Mouse (Mus musculus): ENCODE measurements at regions not wholly inside any gene's neighbourhood (a gene's known extent, or its start where the extent isn't known, plus 50 kb on each side); places are given as distances from the start of the nearest gene placed in this dataset.

DNA sequence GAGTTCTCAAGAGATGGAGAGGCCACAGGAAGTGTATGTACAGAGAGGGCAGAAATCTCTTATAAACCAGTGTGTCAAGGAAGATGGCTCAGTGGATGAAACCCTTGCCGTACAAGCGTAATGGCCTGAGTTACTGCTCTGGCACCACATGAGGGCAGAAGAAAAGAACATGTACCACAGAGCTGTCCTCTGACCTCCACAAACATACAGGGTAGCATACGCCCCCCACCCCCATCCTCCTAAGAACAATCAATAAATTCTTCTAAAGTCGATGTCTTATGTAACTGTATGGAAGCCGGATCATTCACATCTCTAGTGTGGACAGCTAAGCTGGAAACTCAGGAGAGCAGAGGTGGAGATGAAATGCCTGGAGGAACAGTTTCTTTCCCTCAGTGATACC, 227.9 kb upstream of the Gpc5 start:
- Histone ChIP-seq H3K36me3 (ENCODE audit: control insufficient read depth, insufficient read depth, low read length) (no peaks in the 10 kb centered on the region), H3K4me3 (ENCODE audit: control insufficient read depth, insufficient read depth, low read length) (no peak overlapping the region), H3K27me3 (ENCODE audit: control insufficient read depth, insufficient read depth, low read length) (no peaks in the 10 kb centered on the region), H3K4me1 (replicated peaks; ENCODE audit: control insufficient read depth, insufficient read depth, low read length) (no peaks in the 10 kb centered on the region), H3K27ac (ENCODE audit: control insufficient read depth, insufficient read depth, low read length) (no peak overlapping the region)
- WGBS: over 99% methylated on average over 5 of the region's 5 CpGs
- no peak for DNase-seq
- TF ChIP-seq POLR2A (IDR thresholded peaks at IDR 0.05; ENCODE audit: control insufficient read depth, extremely low read depth, insufficient read depth, low read length, poor library complexity) (no peak), CTCF (IDR thresholded peaks at IDR 0.05; ENCODE audit: borderline replicate concordance, control insufficient read depth, extremely low read depth, insufficient read depth, low read length, poor library complexity) (no peak)

DNA sequence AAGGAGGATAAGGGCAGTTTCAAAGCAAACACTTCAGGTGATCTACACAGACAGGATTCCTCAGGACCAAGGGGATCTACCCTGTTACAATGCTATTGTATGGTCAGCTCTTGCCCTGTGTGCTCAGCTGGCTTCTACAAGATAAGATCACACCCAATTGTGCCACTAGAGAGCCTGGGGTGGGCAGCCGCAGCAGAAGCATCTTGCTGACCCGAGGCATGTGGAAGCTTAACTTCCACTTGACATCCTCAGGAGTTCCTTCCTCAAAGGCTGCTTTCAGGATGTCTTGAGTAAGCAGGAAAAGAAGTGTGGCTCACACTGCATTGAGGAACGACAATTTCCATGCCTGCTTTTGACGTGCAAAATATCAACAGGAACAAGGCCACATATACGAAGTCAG, 222.8 kb upstream of the Gpc5 start:
- 27% methylated on average over 5 of the region's 5 CpGs for WGBS
- Histone ChIP-seq H3K4me1 (replicated peaks; ENCODE audit: control insufficient read depth, insufficient read depth, low read length) (no peaks in the 10 kb centered on the region), H3K27ac (ENCODE audit: control insufficient read depth, insufficient read depth, low read length) (no peak overlapping the region), H3K27me3 (ENCODE audit: control insufficient read depth, insufficient read depth, low read length) (no peaks in the 10 kb centered on the region), H3K4me3 (ENCODE audit: control insufficient read depth, insufficient read depth, low read length) (no peak overlapping the region), H3K36me3 (ENCODE audit: control insufficient read depth, insufficient read depth, low read length) (no peaks in the 10 kb centered on the region)
- no peak for DNase-seq
- no peak for TF ChIP-seq CTCF (IDR thresholded peaks at IDR 0.05; ENCODE audit: borderline replicate concordance, control insufficient read depth, extremely low read depth, insufficient read depth, low read length, poor library complexity)
- TF ChIP-seq POLR2A (IDR thresholded peaks at IDR 0.05; ENCODE audit: control insufficient read depth, extremely low read depth, insufficient read depth, low read length, poor library complexity): no peak

DNA sequence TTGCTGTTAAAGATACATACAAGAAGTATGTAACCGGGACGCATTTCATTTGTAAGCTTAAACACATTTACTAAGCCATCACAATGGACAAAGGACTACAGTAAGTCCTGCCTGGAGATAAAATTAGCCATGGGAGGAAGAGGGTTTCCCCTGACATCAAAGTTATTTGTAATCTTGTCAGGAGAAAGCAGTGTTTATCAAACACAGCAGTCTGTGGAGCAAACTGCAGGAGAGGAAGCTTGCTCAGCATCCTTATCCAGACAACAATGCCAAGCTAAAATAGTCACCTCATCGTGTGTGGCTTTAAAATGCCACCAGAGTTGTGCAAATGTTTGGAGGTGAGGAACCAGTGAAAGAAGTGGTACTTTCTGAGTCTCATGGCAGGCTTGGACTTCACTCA, 216.9 kb upstream of the Gpc5 start:
- Histone ChIP-seq H3K36me3 (ENCODE audit: control insufficient read depth, insufficient read depth, low read length) (no peaks in the 10 kb centered on the region), H3K27me3 (ENCODE audit: control insufficient read depth, insufficient read depth, low read length) (no peaks in the 10 kb centered on the region), H3K4me1 (replicated peaks; ENCODE audit: control insufficient read depth, insufficient read depth, low read length) (no peaks in the 10 kb centered on the region), H3K27ac (ENCODE audit: control insufficient read depth, insufficient read depth, low read length) (no peak overlapping the region), H3K4me3 (ENCODE audit: control insufficient read depth, insufficient read depth, low read length) (no peak overlapping the region)
- TF ChIP-seq CTCF (IDR thresholded peaks at IDR 0.05; ENCODE audit: borderline replicate concordance, control insufficient read depth, extremely low read depth, insufficient read depth, low read length, poor library complexity) (no peak), POLR2A (IDR thresholded peaks at IDR 0.05; ENCODE audit: control insufficient read depth, extremely low read depth, insufficient read depth, low read length, poor library complexity) (no peak)
- 58% methylated on average over 3 of the region's 3 CpGs for WGBS
- no peak for DNase-seq

DNA sequence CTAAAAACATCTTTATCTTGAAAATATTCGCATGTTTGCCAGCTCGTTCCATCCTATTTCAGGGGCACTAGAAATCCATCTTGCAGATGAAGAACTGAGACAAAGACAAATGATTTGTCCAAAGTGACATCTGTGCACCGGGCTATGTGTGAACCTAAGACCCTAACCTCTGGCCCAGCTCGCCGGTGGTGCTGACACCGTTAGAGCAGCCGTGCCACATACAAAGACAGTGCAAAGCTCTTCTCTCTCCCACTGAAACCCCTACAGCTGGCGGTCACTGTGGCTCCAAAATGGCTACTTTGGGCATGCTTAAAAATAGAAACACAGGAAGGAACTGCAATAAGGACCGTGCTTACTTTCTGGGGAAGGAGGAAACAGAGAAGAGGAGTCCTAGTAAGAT, 215.6 kb upstream of the Gpc5 start:
- TF ChIP-seq CTCF (IDR thresholded peaks at IDR 0.05; ENCODE audit: borderline replicate concordance, control insufficient read depth, extremely low read depth, insufficient read depth, low read length, poor library complexity) (no peak), POLR2A (IDR thresholded peaks at IDR 0.05; ENCODE audit: control insufficient read depth, extremely low read depth, insufficient read depth, low read length, poor library complexity) (no peak)
- H3K36me3 ChIP-seq (ENCODE audit: control insufficient read depth, insufficient read depth, low read length): no peaks in the 10 kb centered on the region
- no peak for DNase-seq
- H3K4me3 ChIP-seq (ENCODE audit: control insufficient read depth, insufficient read depth, low read length): no peak overlapping the region
- no peaks in the 10 kb centered on the region for H3K27me3 ChIP-seq (ENCODE audit: control insufficient read depth, insufficient read depth, low read length)
- WGBS: 63% methylated on average over 9 of the region's 9 CpGs
- no peaks in the 10 kb centered on the region for H3K4me1 ChIP-seq (replicated peaks; ENCODE audit: control insufficient read depth, insufficient read depth, low read length)
- no peak overlapping the region for H3K27ac ChIP-seq (ENCODE audit: control insufficient read depth, insufficient read depth, low read length)

DNA sequence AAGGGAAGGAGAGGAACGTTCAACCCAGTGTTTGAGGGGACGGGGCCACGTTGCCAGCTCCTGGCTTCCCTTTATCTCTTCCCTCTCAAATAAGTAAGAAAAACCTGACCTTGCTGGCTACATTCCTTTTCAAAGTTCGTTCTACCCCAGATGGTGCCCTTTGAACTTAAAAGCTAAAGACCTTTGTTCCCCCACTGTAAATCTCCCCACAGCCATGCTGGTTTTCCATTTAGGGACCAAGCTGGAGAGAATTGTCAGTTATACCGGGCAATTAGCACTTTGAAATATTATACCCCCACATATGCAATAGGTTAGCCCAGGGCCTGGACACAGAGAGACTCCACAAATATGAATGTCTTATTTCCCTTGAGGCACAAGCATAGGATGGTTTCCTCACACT, 214.5 kb upstream of the Gpc5 start:
- TF ChIP-seq CTCF (IDR thresholded peaks at IDR 0.05; ENCODE audit: borderline replicate concordance, control insufficient read depth, extremely low read depth, insufficient read depth, low read length, poor library complexity) (no peak), POLR2A (IDR thresholded peaks at IDR 0.05; ENCODE audit: control insufficient read depth, extremely low read depth, insufficient read depth, low read length, poor library complexity) (no peak)
- Histone ChIP-seq H3K4me1 (replicated peaks; ENCODE audit: control insufficient read depth, insufficient read depth, low read length) (no peaks in the 10 kb centered on the region), H3K27ac (ENCODE audit: control insufficient read depth, insufficient read depth, low read length) (no peak overlapping the region), H3K4me3 (ENCODE audit: control insufficient read depth, insufficient read depth, low read length) (no peak overlapping the region), H3K36me3 (ENCODE audit: control insufficient read depth, insufficient read depth, low read length) (no peaks in the 10 kb centered on the region), H3K27me3 (ENCODE audit: control insufficient read depth, insufficient read depth, low read length) (no peaks in the 10 kb centered on the region)
- no peak for DNase-seq
- 90% methylated on average over 5 of the region's 5 CpGs for WGBS

DNA sequence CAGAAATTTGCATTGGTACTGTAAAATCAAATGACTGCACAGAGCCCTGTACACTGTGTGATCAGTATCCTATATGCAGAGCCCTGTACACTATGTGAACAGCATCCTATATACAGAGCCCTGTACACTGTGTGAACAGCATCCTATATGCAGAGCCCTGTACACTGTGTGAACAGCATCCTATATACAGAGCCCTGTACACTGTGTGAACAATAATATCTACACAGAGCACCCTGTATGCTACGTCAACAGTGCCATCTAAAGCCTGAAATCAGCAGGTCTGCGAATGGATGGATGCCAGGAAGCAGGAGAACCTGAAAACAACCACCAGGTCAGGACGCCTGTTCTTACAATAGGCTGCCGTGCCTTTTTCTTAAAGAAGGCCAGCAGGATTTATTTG, 211.7 kb upstream of the Gpc5 start:
- H3K27me3 ChIP-seq (ENCODE audit: control insufficient read depth, insufficient read depth, low read length): no peaks in the 10 kb centered on the region
- no peak for DNase-seq
- H3K4me3 ChIP-seq (ENCODE audit: control insufficient read depth, insufficient read depth, low read length): no peak overlapping the region
- TF ChIP-seq POLR2A (IDR thresholded peaks at IDR 0.05; ENCODE audit: control insufficient read depth, extremely low read depth, insufficient read depth, low read length, poor library complexity): no peak
- TF ChIP-seq CTCF (IDR thresholded peaks at IDR 0.05; ENCODE audit: borderline replicate concordance, control insufficient read depth, extremely low read depth, insufficient read depth, low read length, poor library complexity): no peak
- no peaks in the 10 kb centered on the region for H3K36me3 ChIP-seq (ENCODE audit: control insufficient read depth, insufficient read depth, low read length)
- no peak overlapping the region for H3K27ac ChIP-seq (ENCODE audit: control insufficient read depth, insufficient read depth, low read length)
- 93% methylated on average over 4 of the region's 4 CpGs for WGBS
- H3K4me1 ChIP-seq (replicated peaks; ENCODE audit: control insufficient read depth, insufficient read depth, low read length): no peaks in the 10 kb centered on the region

DNA sequence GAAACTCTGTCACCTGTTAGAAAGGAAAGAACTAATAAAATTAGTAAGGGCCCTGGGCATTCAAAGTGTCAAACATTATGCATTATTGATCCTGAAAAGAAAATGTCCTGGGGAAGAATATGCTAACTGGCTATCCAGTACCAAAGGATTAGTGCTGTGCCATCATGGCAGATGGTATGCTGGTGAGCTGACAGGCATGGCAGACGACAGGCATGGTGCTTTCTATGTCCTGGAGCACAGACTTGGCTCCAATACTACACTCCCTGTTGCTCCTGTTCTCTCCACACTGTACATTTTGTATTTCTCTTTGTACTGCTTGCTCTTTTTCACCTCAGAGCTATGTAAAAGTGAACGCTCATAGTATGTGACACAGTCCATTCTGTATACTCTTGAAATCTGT, 187.9 kb upstream of the Gpc5 start:
- H3K27ac ChIP-seq (ENCODE audit: control insufficient read depth, insufficient read depth, low read length): no peak overlapping the region
- no peak for TF ChIP-seq CTCF (IDR thresholded peaks at IDR 0.05; ENCODE audit: borderline replicate concordance, control insufficient read depth, extremely low read depth, insufficient read depth, low read length, poor library complexity)
- no peak for TF ChIP-seq POLR2A (IDR thresholded peaks at IDR 0.05; ENCODE audit: control insufficient read depth, extremely low read depth, insufficient read depth, low read length, poor library complexity)
- 90% methylated on average over 2 of the region's 2 CpGs for WGBS
- no peak for DNase-seq
- H3K27me3 ChIP-seq (ENCODE audit: control insufficient read depth, insufficient read depth, low read length): no peaks in the 10 kb centered on the region
- H3K36me3 ChIP-seq (ENCODE audit: control insufficient read depth, insufficient read depth, low read length): no peaks in the 10 kb centered on the region
- H3K4me3 ChIP-seq (ENCODE audit: control insufficient read depth, insufficient read depth, low read length): no peak overlapping the region
- H3K4me1 ChIP-seq (replicated peaks; ENCODE audit: control insufficient read depth, insufficient read depth, low read length): no peaks in the 10 kb centered on the region
